Mouse (Mus musculus): ENCODE data around the gene Nsg1.

Gene Nsg1

GRCm38 (mm10) chr5:38159634-38160413, at the start of gene Nsg1:
TSS of gene Nsg1 (minus strand) at chr5:38159907.
- no peak for DNase-seq

GRCm38 (mm10) chr5:38208985-38209384, 49.3 kb upstream of the Nsg1 start:
- DNase-seq: no peak

GRCm38 (mm10) chr5:38205303-38205726, 45.6 kb upstream of the Nsg1 start:
- no peak for DNase-seq

GRCm38 (mm10) chr5:38199686-38200085, 40.0 kb upstream of the Nsg1 start:
- DNase-seq: no peak

- peak; percentile 20 to 24 for DNase-seq
Measured at GRCm38 (mm10) chr5:38197482-38197823, 37.7 kb upstream of the Nsg1 start.

GRCm38 (mm10) chr5:38196821-38197481, 37.2 kb upstream of the Nsg1 start:
- no peak for DNase-seq

- no peak for DNase-seq
Measured at GRCm38 (mm10) chr5:38195941-38196340, 36.2 kb upstream of the Nsg1 start.

GRCm38 (mm10) chr5:38194946-38195345, 35.2 kb upstream of the Nsg1 start:
- DNase-seq: no peak

- DNase-seq: no peak
Measured at GRCm38 (mm10) chr5:38190907-38191306, 31.2 kb upstream of the Nsg1 start.

- no peak for DNase-seq
Measured at GRCm38 (mm10) chr5:38187006-38187405, 27.3 kb upstream of the Nsg1 start.

GRCm38 (mm10) chr5:38184688-38185285, 25.1 kb upstream of the Nsg1 start:
- DNase-seq: no peak

- DNase-seq: no peak
Measured at GRCm38 (mm10) chr5:38174256-38174912, 14.7 kb upstream of the Nsg1 start.

GRCm38 (mm10) chr5:38173766-38174165, 14.1 kb upstream of the Nsg1 start:
- DNase-seq: no peak

GRCm38 (mm10) chr5:38168497-38168896, 8.8 kb upstream of the Nsg1 start:
- no peak for DNase-seq

GRCm38 (mm10) chr5:38158947-38159633, 617 bp downstream of the Nsg1 start:
- peak; percentile 9 to 21 for DNase-seq

- no peak for DNase-seq
Measured at GRCm38 (mm10) chr5:38158501-38158946, 1.2 kb downstream of the Nsg1 start.

GRCm38 (mm10) chr5:38157481-38158020, 2.2 kb downstream of the Nsg1 start:
- no peak for DNase-seq

- DNase-seq: no peak
Measured at GRCm38 (mm10) chr5:38153636-38154035, 6.1 kb downstream of the Nsg1 start.

GRCm38 (mm10) chr5:38152201-38153108, 7.3 kb downstream of the Nsg1 start:
- no peak for DNase-seq

- no peak for DNase-seq
Measured at GRCm38 (mm10) chr5:38151264-38151663, 8.4 kb downstream of the Nsg1 start.

- DNase-seq: no peak
Measured at GRCm38 (mm10) chr5:38146524-38146923, 13.2 kb downstream of the Nsg1 start.
